Mouse (Mus musculus) embryo, embryonic 11 days (tissue): Measurements from ENCODE around the gene Gm26620.
A peak's percentile ranks its signal among the peaks of the same experiment; 100 is the strongest.

ENCODE experiments used
- DNase-seq: peaks from one replicate; pipeline ENCODE4 v3.0.0-alpha.2; 2015

The Gm26620 gene

DNA sequence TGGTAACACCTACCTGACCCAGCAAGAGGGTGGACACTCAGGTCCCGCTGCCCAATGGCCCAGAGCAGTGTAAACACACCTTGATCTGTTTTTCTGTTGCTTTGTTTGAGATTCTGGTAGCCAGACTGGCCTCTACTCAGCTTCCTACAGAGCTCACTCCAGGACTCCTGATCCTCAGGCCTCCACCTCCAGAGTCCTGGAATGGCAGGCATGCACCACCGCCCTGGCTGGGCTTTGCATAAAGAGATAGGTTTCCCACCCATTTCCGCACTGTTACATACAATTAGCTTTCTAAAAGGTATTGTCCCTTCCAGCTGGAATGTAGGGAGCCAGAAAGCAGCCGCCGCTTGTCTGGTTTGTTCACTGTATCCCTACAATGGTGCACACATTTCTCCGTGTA, 13.5 kb upstream of the Gm26620 start:
- no peak for DNase-seq

GRCm38 (mm10) chr1:170871961-170872360, 12.9 kb upstream of the Gm26620 start:
- DNase-seq = no peak

DNA sequence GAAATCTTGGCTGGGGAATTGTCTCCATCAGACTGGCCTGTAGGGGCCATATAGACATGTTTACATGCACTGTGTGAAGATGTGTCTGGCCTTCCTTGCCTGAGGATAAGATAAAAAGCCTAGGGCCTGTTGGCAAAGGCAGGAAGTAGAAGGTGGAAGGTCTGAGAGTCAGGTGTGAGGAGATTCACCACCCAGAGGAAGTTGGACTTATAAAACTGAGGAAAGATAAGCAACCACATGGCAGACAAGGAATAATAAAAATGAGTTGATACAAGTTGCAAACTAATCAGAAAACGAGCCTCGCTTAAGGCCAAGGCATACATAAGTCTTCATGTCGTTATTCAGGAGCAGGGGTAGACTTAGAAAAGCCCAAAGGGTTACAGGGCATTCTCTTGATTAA, 9.2 kb upstream of the Gm26620 start:
- DNase-seq = no peak

GRCm38 (mm10) chr1:170876906-170877305, 8.0 kb upstream of the Gm26620 start:
- DNase-seq = no peak

DNA sequence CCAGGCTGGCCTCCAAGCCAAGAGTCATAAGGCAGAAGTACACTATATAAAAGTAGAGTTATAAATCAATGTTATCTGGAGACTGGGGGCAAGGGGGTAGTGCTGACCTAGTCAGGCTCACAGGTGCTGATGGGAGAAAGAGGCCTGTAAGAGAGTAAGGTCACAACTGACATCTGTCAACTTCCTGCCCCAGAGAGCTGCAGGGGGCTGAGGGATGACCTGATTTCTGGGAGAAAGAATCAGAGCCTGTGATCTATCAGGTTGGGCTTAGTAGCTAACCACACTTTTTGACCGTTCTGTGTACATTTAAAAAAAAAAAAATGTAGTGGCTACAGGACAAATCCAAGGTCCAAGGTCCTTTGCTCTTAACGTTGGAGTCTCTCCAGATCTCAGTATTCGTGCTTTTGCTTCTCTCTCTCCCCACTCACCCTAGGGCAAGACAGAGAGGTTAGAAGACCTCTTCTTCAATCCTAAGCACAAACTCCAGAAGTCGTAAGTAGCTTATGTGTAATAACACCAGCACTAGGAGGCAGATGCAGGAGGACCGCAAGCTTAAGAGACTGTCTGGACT, 1.9 kb upstream of the Gm26620 start:
- DNase-seq = no peak

DNA sequence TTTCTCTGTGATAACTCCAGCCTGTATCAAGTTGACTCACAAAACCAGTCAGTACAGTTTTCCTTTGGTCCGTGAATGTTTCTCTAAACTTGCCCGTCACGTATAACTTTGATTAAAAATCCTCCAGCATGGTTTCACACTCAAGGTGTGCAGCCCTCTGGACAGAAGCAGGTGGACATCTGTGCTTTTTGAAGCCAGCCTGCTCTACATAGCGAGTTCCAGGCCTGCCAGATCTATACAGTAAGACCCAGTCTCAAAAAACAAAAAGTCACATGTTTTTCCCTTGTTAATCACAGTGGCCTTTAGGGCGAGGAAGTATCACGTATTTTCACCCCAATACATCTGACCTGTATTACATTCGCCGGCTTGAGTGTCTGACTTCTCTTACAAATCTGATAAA, 475 bp upstream of the Gm26620 start:
- DNase-seq = peak; percentile 4

GRCm38 (mm10) chr1:170886044-170886458, 1.2 kb downstream of the Gm26620 start:
- no peak for DNase-seq

DNA sequence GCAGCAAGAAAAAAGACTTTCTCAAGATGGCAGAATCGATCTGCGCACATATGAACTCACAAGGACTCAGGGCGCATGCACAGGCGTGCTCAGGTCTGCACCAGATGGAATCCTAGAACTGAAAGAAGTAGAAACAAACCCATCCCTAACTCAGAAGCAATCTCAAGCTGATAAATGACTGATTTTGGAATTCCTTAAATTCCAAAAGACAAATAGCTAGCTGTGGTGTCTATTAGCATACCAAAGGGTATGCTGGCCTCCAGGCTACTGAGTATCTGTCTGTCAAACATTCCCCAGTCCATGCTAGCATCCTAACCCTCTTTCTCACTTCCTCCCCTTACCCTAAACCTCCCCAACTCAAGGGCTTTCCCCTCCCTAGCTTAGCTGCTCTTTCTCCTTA, 4.4 kb downstream of the Gm26620 start:
- peak; percentile 10 for DNase-seq

GRCm38 (mm10) chr1:170891646-170892045, 6.8 kb downstream of the Gm26620 start:
- DNase-seq = no peak

- DNase-seq = no peak
These were observed 7.4 kb downstream of the Gm26620 start for GRCm38 (mm10) chr1:170892279-170892678.

- peak; percentile 77 for DNase-seq
These were observed 10.0 kb downstream of the Gm26620 start for GRCm38 (mm10) chr1:170894603-170895602.

- no peak for DNase-seq
These were observed 11.9 kb downstream of the Gm26620 start for GRCm38 (mm10) chr1:170896651-170897281.

- DNase-seq = no peak
These were observed 13.7 kb downstream of the Gm26620 start for GRCm38 (mm10) chr1:170898413-170899075.

- DNase-seq = peak; percentile 80
These were observed 16.1 kb downstream of the Gm26620 start for GRCm38 (mm10) chr1:170900799-170901467.

GRCm38 (mm10) chr1:170901536-170902238, 16.8 kb downstream of the Gm26620 start:
- DNase-seq = peak; percentile 87

DNA sequence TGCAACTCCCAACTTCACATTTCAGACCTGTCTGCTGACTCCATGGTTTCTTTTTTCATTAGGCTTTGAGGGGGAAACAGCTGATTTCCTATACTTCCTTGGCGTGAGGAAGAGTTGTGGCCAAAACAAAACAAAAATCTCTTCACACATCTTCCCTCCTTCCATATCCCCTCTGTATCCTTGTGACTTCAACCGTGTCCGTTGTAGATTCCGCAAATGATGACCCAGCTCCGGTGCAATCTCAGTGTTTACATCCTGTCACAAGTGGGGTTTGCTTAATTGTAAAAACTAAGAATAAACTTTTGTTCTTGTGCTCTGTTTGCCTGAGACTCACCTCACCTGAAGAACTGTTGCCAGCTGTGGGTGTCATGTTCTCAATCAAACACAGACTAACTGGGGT, 18.6 kb downstream of the Gm26620 start:
- no peak for DNase-seq

GRCm38 (mm10) chr1:170907111-170907455, 22.2 kb downstream of the Gm26620 start:
- no peak for DNase-seq

GRCm38 (mm10) chr1:170907456-170908191, 22.8 kb downstream of the Gm26620 start:
- peak; percentile 69 for DNase-seq

DNA sequence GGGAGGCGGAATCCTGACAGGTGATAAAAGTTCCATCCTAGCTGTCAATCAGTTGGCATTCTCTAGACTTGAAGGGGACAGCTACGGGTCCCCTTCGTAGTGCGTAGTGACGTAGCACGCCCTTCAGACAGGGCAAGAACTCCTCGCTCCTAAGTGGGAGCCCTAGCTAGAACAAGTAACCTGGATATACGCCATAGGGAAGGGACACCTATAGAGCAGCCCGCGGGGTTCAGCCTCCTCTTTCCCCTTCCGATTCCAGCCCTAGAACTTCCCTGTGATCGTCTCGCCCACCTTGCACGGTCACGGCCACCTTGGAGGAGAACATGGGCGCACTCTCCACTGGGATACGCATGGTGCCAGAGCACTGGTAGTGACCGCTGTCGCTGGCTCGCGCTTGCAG, 23.5 kb downstream of the Gm26620 start:
- DNase-seq = peak; percentile 45

DNA sequence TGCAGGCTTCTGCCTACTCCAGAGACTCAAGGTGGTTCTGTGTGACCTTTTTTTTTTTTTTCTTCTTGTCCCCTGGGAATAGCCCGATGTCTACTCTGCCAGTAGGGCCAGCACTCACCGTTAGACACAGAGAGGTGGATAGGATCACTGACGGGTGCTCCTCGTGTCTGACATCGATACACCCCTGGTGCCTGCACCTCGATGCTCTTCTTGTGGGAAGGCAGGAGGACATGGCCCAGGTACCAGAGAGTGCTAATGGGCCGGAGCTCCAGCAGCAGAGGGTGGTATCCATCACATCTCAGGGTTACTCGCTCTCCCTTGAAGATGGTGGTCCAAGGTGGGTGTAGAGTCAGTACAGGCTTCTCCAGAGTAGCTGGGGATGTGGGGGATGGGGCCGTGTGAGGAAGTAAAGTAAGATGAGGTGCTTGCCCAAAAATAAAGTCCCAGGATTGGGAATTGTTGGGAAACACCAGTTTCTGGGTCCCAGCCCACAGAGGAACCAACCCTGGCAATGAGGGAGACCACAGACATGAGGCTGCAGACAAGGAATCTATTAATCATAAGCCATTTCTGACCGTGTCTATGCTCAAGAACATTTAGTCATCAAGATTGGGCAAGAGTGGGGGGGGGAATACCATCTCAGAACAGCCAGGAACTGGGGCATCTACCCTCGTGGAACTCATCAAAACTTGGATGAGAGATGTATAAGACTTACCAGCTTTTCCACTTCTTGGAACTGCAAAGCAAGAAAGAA, 27.2 kb downstream of the Gm26620 start:
- no peak for DNase-seq
